Mouse (Mus musculus) hindbrain, embryonic 13.5 days (tissue): ENCODE results near the gene Adcy1. TPM values are rescaled to one million over a fixed set of nuclear protein-coding genes. Genes with fewer than 3 reads are reported as not detected.
A peak's percentile ranks its signal among the peaks of the same experiment; 100 is the strongest.

ENCODE experiments used
- ATAC-seq: fragments of 200-750 bp; cut with Nextera tagmentation; 2 replicates; pipeline ENCODE4 v1.8.0; 2017; ENCODE audit warnings: moderate TSS enrichment; ENCODE audit not compliant: low FRiP score
- H3K27ac ChIP-seq: fragments of 300-500 bp; sonication (generic); 2 replicates; pipeline ENCODE4 v1.5.1; 2015; ENCODE audit warnings: inconsistent platforms, mild to moderate bottlenecking, moderate library complexity
- H3K27me3 ChIP-seq: fragments of 300-500 bp; sonication (generic); 2 replicates; pipeline ENCODE4 v1.6.1; 2015; ENCODE audit warnings: mild to moderate bottlenecking, inconsistent platforms
- H3K36me3 ChIP-seq: fragments of 300-500 bp; sonication (generic); 2 replicates; pipeline ENCODE4 v1.6.1; 2015; ENCODE audit warnings: mild to moderate bottlenecking, inconsistent platforms
- H3K4me1 ChIP-seq: fragments of 300-500 bp; sonication (generic); replicated peaks from 2 replicates; pipeline ENCODE4 v1.6.1; 2015; ENCODE audit warnings: inconsistent platforms
- H3K4me2 ChIP-seq: fragments of 300-500 bp; sonication (generic); 2 replicates; pipeline ENCODE4 v1.6.1; 2015; ENCODE audit warnings: inconsistent platforms, mild to moderate bottlenecking, moderate library complexity
- H3K4me3 ChIP-seq: fragments of 300-500 bp; sonication (generic); 2 replicates; pipeline ENCODE4 v1.5.1; 2015; ENCODE audit warnings: mild to moderate bottlenecking, inconsistent platforms
- H3K9ac ChIP-seq: fragments of 300-500 bp; sonication (generic); 2 replicates; pipeline ENCODE4 v1.6.1; 2015; ENCODE audit warnings: mild to moderate bottlenecking, inconsistent platforms
- H3K9me3 ChIP-seq: fragments of 300-500 bp; sonication (generic); 2 replicates; pipeline ENCODE4 v1.6.1; 2016; ENCODE audit warnings: inconsistent platforms
- WGBS: fragments of 180-500 bp; shearing (Covaris S2); methylation state at CpG from one replicate; pipeline ENCODE4 v1.1.7; 2015; 5-methylcytosine and 5-hydroxymethylcytosine counted together
- polyA plus RNA-seq: library from polyadenylated mRNA; unstranded; fragments of >200 nt; fragmentation: Nextera tagmentation; extraction: Ambion mirVana; gene quantifications from 2 replicates; pipeline ENCODE4 v1.2.1, GENCODE M21; 2015

Gene Adcy1
- polyA plus RNA-seq, 1 experiment from 2014 or later = 4.5 TPM

DNA sequence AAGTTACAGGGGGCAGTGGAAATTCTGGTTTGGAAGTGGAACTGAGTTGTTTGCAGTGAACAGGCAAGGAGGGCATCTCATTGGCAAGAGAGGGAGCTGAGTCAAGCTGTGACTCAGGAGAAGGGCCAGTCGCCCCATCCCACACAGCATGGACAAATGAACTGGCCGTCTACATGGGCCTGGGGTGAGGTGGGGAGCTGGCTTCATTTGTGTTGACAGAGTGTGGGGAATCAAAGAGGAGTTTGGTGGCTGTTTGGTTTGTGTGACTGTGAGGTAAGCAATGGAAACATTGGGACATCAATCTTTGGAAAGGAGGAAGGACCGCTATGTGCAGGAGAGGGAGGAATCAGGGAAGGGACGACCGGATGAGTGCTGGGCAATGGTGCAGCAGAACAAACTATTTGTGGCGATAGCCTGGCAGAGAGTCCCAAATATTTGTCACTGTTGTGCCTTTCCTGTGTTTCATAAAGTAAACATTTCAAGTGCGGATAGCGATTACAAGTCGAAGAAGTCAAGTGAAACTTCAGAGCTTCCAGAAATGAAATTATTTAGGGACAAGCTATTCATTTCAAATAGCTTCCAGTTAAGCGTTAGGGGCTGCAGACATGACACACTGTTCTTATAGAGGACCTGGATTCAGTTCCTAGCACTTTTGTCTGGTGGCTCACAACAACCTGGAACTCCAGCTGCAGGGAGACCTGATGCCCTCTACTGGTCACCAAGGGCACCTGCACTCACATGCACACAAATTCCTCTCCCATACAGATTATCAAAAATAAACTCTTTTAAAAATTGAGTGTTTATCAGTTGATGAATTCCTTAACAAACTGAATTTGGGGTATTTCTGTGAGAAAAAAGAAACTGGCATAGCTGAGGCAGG lies 131.4 kb downstream of the Adcy1 start:
- 94% methylated on average over 10 of the region's 10 CpGs for WGBS
- Histone ChIP-seq H3K9ac (no peak overlapping the region), H3K36me3 (no peaks in the 10 kb centered on the region), H3K4me1 (no peaks in the 10 kb centered on the region), H3K4me2 (no peak overlapping the region), H3K27me3 (no peaks in the 10 kb centered on the region), H3K9me3 (no peaks in the 10 kb centered on the region), H3K4me3 (no peak overlapping the region), H3K27ac (no peak overlapping the region)
- no peak for ATAC-seq

DNA sequence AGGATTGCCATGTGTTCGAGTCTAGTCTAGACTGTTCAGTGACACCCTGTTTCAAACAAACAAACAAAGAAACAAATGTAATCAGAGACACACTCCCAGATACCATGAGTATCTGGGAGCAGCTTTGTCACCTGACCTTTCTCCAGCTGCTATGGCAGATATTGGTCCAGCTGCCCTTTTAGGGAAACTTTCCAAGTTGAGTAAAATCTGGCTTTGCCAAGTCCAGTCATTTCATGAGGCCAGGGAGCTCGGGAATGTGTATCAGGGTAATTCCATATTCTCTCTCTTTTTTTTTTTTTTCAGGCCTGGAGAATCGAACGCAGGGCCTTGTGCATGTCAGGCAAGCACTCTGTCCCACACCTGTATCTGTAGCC lies 132.0 kb downstream of the Adcy1 start:
- Histone ChIP-seq H3K9ac (no peak overlapping the region), H3K36me3 (no peaks in the 10 kb centered on the region), H3K4me2 (no peak overlapping the region), H3K4me1 (no peaks in the 10 kb centered on the region), H3K9me3 (no peaks in the 10 kb centered on the region), H3K4me3 (no peak overlapping the region), H3K27me3 (no peaks in the 10 kb centered on the region), H3K27ac (no peak overlapping the region)
- ATAC-seq = no peak
- WGBS = 89% methylated on average over 4 of the region's 4 CpGs

DNA sequence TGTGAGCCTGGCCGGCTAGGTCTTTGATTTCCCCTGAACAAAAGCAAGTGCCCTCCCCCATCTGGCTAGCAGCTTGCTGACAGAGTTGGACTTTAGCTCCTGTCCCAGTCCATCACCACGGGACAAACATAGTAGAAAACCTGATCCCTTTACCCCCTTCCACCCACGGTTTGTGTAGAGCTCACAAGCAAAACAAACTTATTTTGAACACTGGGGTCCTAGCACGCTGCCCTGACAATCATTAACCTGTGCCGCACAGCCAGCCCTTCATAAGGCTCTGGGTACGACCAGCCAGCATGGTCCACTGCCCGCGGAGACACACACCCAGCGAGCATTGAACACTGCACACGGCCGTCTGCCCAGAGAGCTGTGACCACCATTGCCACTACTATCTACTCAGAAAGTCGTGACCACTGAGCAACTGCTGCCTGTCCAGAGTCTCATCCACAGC lies 134.2 kb downstream of the Adcy1 start, which contains the start of gene Igfbp1:
Igfbp1 (plus strand) TSS at position 292 of the 451 bp plus-strand sequence.
- Histone ChIP-seq H3K9ac (no peak within 1 kb of the TSS), H3K27me3 (no peaks in the 10 kb centered on the region), H3K4me3 (no peak within 1 kb of the TSS), H3K36me3 (no peaks in the 10 kb centered on the region), H3K9me3 (no peaks in the 10 kb centered on the region), H3K4me1 (no peaks in the 10 kb centered on the region), H3K27ac (no peak within 1 kb of the TSS), H3K4me2 (no peak within 1 kb of the TSS)
- no peak; the same call in 1 of the 2 replicates for ATAC-seq
- 32% methylated on average over 12 of the region's 12 CpGs for WGBS

DNA sequence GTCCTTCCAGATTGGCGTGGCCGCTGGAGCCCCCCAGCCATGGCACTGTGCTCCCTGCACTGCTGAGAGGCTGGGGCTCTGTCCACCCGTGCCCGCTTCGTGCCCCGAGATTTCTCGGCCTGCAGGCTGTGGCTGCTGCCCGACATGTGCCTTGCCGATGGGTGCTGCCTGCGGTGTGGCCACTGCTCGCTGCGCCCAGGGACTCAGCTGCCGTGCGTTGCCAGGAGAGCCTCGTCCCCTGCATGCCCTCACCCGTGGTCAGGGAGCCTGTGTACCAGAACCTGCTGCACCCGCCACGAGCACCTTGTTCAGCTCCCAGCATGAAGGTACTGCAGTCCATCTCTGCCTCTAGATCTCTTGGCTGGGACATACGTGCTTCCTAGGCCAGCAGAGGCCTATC lies 134.7 kb downstream of the Adcy1 start:
- Histone ChIP-seq H3K4me1 (no peaks in the 10 kb centered on the region), H3K27ac (no peak overlapping the region), H3K9me3 (no peaks in the 10 kb centered on the region), H3K36me3 (no peaks in the 10 kb centered on the region), H3K4me2 (no peak overlapping the region), H3K4me3 (no peak overlapping the region), H3K9ac (no peak overlapping the region), H3K27me3 (no peaks in the 10 kb centered on the region)
- 87% methylated on average over 19 of the region's 19 CpGs for WGBS
- ATAC-seq = no peak

DNA sequence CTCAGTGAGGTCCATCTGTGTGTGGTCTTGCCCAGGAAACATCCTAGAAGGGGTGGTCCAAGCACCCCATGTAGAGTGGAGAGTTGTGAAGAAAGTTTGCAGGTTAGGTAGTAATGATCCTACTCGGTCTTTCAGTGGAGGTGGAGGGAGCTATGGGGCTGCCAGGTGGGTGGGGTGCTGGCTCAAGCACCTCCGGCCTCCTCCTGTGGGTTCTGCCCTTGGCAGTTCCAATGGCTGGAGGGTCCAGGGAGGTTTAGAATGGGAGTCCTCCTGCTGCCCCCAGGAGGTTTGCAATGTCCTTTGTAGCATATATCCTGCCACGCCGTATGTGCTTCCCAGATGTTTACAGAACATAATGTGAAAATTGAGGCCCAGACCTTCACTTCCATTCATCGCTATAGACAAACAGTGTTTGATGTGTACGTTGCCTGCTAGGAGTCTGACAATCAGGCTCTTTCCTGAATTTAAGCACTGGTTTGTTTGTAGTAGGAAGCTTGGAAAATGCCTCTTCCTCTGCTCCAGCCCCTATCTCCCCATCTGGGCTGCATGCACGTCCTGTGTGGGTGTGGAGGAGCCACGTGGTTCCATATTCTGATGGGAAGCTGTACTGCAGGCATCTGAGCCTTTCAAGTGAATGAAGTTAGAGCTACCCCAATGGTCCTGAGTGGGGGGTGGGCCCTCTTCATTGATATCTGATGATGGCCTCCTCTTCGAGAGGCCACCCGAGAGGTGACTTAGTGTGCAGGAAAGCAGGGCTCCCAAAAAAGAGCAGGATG lies 135.4 kb downstream of the Adcy1 start:
- H3K4me2 ChIP-seq = no peak overlapping the region
- no peak overlapping the region for H3K27ac ChIP-seq
- no peaks in the 10 kb centered on the region for H3K36me3 ChIP-seq
- WGBS = 88% methylated on average over 10 of the region's 10 CpGs
- no peaks in the 10 kb centered on the region for H3K27me3 ChIP-seq
- H3K4me1 ChIP-seq = no peaks in the 10 kb centered on the region
- no peaks in the 10 kb centered on the region for H3K9me3 ChIP-seq
- no peak for ATAC-seq
- no peak overlapping the region for H3K4me3 ChIP-seq
- H3K9ac ChIP-seq = no peak overlapping the region

DNA sequence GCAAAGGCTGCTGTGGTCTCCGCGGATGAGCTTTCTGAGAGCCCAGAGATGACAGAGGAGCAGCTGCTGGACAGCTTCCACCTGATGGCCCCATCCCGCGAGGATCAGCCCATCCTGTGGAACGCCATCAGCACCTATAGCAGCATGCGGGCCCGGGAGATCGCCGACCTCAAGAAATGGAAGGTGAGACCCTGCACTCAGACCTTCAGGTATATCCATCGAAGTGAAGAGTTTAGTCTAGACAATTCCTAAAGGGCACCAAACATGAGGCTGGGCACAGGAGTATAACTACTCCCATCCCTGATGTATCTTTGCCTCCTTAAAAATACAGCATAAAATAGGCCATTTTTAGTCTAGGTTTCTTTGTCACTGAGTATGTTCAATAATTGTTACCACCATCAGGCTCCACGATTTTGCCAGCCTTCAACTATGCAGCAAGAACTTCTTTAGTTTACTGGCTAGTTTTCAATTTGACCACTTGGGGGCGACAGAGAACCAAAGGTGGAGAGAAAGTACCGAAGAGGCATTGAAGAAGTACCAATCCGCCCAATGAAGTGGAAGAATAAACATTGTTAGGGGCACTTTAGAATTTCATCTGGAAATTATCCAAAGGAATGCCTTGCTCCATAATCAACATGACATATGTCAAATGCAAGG lies 136.6 kb downstream of the Adcy1 start:
- H3K4me2 ChIP-seq = no peak overlapping the region
- ATAC-seq = peak; percentile 47; the same call in 1 of the 2 replicates
- no peaks in the 10 kb centered on the region for H3K36me3 ChIP-seq
- no peak overlapping the region for H3K4me3 ChIP-seq
- WGBS = 55% methylated on average over 14 of the region's 14 CpGs
- no peaks in the 10 kb centered on the region for H3K4me1 ChIP-seq
- H3K27ac ChIP-seq = no peak overlapping the region
- no peak overlapping the region for H3K9ac ChIP-seq
- no peaks in the 10 kb centered on the region for H3K27me3 ChIP-seq
- no peaks in the 10 kb centered on the region for H3K9me3 ChIP-seq

DNA sequence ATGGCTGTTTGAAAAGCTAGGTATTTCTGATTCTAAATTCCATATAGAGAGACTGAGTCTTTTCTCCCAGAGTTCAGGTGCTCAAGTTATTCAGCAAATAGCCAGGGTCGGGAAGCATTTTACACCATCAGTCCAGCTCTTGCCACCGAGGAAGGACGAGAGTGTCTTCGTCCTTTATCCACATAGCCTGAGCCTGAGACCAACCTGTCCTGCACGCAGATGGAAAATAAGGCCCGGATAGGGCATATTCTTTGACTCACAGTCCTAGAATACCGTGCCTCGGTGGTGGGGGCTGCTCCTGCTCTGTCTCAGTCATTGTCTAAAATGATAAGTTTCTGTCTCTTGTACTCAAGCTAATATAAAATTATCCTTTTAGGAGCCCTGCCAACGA lies 137.1 kb downstream of the Adcy1 start:
- Histone ChIP-seq H3K27ac (no peak overlapping the region), H3K36me3 (no peaks in the 10 kb centered on the region)

DNA sequence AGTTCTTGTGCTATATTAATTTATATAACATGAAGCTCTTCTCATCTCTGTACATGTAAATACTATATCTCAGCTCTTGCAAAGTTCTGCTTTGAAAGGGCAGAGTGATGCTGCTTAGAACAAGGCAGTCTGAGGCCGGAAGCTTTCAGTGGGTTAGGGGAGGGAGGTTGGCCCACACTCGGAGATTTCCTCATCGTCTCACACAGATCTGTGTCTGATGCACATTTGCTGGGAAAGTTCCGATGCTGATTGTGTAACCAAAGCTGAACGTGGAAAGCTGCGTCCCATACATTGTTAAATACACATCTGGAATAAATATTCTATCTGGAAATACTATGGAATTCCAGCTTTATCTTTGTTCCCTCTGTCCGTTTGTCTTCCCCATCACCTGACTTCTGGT lies 138.9 kb downstream of the Adcy1 start:
- Histone ChIP-seq H3K27me3 (no peaks in the 10 kb centered on the region), H3K9ac (no peak overlapping the region), H3K4me2 (no peak overlapping the region), H3K9me3 (no peaks in the 10 kb centered on the region), H3K27ac (no peak overlapping the region), H3K4me1 (no peaks in the 10 kb centered on the region), H3K36me3 (no peaks in the 10 kb centered on the region), H3K4me3 (no peak overlapping the region)
- no peak for ATAC-seq
- WGBS = 87% methylated on average over 7 of the region's 7 CpGs

More for the DNA sequence above, 137.1 kb downstream of the Adcy1 start:
- no peak overlapping the region for H3K4me2 ChIP-seq
- no peaks in the 10 kb centered on the region for H3K9me3 ChIP-seq
- no peaks in the 10 kb centered on the region for H3K4me1 ChIP-seq
- 84% methylated on average over 9 of the region's 9 CpGs for WGBS
- no peak overlapping the region for H3K9ac ChIP-seq
- H3K27me3 ChIP-seq = no peaks in the 10 kb centered on the region
- H3K4me3 ChIP-seq = no peak overlapping the region
- no peak for ATAC-seq

DNA sequence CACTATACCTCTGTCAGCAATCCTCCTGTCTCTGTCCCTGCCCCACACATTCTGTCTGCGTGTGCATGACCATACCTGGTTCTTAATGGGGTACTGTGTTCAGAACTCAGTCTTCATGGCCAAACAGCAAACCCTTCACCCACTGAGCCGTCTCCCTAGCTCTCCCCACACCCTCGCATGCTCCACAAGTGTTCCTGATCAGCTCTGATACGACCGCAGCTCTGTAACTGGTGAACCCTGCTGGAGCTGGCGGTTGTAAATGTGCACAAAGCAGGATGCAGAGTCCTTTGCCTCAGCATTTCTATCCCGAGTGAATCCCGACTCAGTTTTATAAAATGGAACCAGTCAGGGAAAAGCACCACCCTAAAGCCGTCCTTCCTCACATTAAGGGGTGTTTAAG lies 140.6 kb downstream of the Adcy1 start:
- WGBS = 91% methylated on average over 9 of the region's 9 CpGs
- H3K36me3 ChIP-seq = no peaks in the 10 kb centered on the region
- no peaks in the 10 kb centered on the region for H3K4me1 ChIP-seq
- no peaks in the 10 kb centered on the region for H3K9me3 ChIP-seq
- H3K27me3 ChIP-seq = no peaks in the 10 kb centered on the region
- H3K4me3 ChIP-seq = no peak overlapping the region
- no peak for ATAC-seq
- H3K9ac ChIP-seq = no peak overlapping the region
- H3K27ac ChIP-seq = no peak overlapping the region
- no peak overlapping the region for H3K4me2 ChIP-seq

DNA sequence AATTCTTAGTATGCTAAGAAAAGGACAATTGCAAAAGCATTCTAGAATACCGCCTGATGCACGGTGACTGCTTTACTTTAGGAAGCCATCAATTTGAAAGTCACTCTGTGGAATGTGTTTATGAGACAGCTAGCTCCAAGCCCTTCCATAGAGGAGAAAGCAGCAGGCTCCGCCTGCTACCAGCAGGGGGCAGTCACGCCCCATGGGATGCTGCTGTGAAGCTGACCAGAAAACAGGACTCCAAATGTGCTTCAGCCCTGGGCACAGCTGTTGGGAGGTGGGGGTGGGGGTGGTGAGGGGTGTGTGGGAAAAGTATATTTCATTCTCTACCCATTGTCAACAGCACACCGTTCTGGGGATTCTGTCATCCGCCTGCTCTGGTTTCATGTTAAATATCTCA lies 147.1 kb downstream of the Adcy1 start:
- WGBS = 13% methylated on average over 6 of the region's 6 CpGs
- H3K27ac ChIP-seq = no peak overlapping the region
- no peaks in the 10 kb centered on the region for H3K9me3 ChIP-seq
- H3K27me3 ChIP-seq = peaks cover 32% of the 10 kb centered on the region
- H3K4me3 ChIP-seq = no peak overlapping the region
- H3K4me2 ChIP-seq = no peak overlapping the region
- no peaks in the 10 kb centered on the region for H3K36me3 ChIP-seq
- H3K4me1 ChIP-seq = peaks cover 33% of the 10 kb centered on the region
- ATAC-seq = no peak
- no peak overlapping the region for H3K9ac ChIP-seq

DNA sequence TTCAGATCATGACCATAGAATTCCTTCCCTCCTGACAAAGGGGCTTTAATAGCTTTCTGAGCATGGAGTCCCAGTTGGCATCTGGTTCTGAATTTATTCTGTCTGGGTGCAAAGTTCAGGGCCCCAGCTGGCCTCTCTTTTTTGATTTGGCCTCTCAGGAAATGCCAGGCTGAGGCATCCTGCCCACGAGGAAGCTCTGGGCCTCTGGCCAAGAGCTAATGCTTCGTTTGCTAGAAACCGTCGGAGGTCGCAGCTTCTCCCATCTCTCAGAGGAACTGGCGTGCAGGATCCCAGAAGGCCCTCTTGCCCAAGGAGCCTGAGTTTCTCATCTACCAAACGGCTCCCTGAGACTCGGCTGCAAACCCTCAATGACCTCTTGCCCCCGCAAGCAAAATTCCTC lies 147.9 kb downstream of the Adcy1 start:
- Histone ChIP-seq H3K9ac (no peak overlapping the region), H3K27ac (no peak overlapping the region)
- 19% methylated on average over 9 of the region's 9 CpGs for WGBS

DNA sequence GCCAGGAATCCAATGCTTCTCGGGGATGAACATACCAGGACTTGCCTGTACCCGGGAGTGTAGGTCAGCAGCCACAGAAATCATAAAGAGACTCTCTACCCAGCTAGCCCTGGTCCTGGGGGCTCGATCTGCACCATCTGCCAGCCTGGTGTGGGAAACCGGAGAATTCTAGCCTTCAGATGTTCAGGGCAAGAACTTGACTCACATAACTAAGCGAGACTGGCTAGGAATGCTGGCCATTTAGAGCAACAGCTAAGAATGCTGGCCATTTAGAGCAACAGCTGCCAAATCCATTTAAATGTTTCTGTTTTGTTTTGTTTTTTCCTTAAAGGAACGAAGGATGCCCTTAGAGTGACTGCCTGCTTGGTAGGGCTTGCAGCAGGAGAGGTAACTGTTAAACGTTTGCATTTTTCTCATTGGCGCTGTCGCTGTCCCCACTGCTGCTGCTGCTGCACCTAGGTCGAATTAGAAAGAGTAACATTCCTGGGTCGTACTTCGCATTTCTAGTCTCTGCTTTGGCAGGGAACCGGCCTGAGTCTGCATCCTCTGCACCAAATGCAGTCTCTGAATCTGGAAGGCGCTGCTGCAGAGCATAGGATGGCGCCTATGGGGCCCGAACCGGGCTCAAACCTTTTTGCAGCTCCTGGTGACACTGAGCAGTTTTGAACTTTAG lies 149.0 kb downstream of the Adcy1 start:
- Histone ChIP-seq H3K4me3 (peak overlapping the region; percentile 68), H3K36me3 (no peaks in the 10 kb centered on the region), H3K4me2 (peak overlapping the region; percentile 86), H3K9me3 (no peaks in the 10 kb centered on the region), H3K4me1 (peaks cover 33% of the 10 kb centered on the region), H3K27ac (no peak overlapping the region), H3K27me3 (peaks cover 35% of the 10 kb centered on the region), H3K9ac (peak overlapping the region; percentile 82; the same call in 1 of the 2 replicates)
- 20% methylated on average over 17 of the region's 17 CpGs for WGBS
- ATAC-seq = no peak

More for the DNA sequence above, 147.9 kb downstream of the Adcy1 start:
- Histone ChIP-seq H3K9me3 (no peaks in the 10 kb centered on the region), H3K27me3 (peaks cover 34% of the 10 kb centered on the region), H3K4me1 (peaks cover 33% of the 10 kb centered on the region), H3K4me3 (no peak overlapping the region), H3K4me2 (no peak overlapping the region; the same call in 1 of the 2 replicates), H3K36me3 (no peaks in the 10 kb centered on the region)
- no peak for ATAC-seq
